Mouse (Mus musculus): ENCODE measurements around the gene Wdfy3.

The Wdfy3 gene

GRCm38 (mm10) chr5:102055130-102055641 is 14.5 kb downstream of the Wdfy3 start:
- peak; percentile 57 for DNase-seq (ENCODE audit: inconsistent ontology term)

- DNase-seq (ENCODE audit: inconsistent ontology term) = peak; percentile 45
These were observed 15.1 kb downstream of the Wdfy3 start for GRCm38 (mm10) chr5:102054511-102055093.

GRCm38 (mm10) chr5:102052906-102053305 is 16.8 kb downstream of the Wdfy3 start:
- DNase-seq (ENCODE audit: inconsistent ontology term) = no peak

- DNase-seq (ENCODE audit: inconsistent ontology term) = no peak
These were observed 17.3 kb downstream of the Wdfy3 start for GRCm38 (mm10) chr5:102052465-102052864.

GRCm38 (mm10) chr5:102050677-102051076 is 19.0 kb downstream of the Wdfy3 start:
- DNase-seq (ENCODE audit: inconsistent ontology term) = no peak

- no peak for DNase-seq (ENCODE audit: inconsistent ontology term)
These were observed 21.3 kb downstream of the Wdfy3 start for GRCm38 (mm10) chr5:102048416-102048815.

GRCm38 (mm10) chr5:102046617-102047116 is 23.1 kb downstream of the Wdfy3 start:
- no peak for DNase-seq (ENCODE audit: inconsistent ontology term)

GRCm38 (mm10) chr5:102045636-102046616 is 23.8 kb downstream of the Wdfy3 start:
- no peak for DNase-seq (ENCODE audit: inconsistent ontology term)

- no peak for DNase-seq (ENCODE audit: inconsistent ontology term)
These were observed 24.5 kb downstream of the Wdfy3 start for GRCm38 (mm10) chr5:102045177-102045576.

- no peak for DNase-seq (ENCODE audit: inconsistent ontology term)
These were observed 36.4 kb downstream of the Wdfy3 start for GRCm38 (mm10) chr5:102033281-102033680.

- no peak for DNase-seq (ENCODE audit: inconsistent ontology term)
These were observed 37.0 kb downstream of the Wdfy3 start for GRCm38 (mm10) chr5:102032594-102033240.

GRCm38 (mm10) chr5:102032191-102032590 is 37.5 kb downstream of the Wdfy3 start:
- no peak for DNase-seq (ENCODE audit: inconsistent ontology term)

- no peak for DNase-seq (ENCODE audit: inconsistent ontology term)
These were observed 46.3 kb downstream of the Wdfy3 start for GRCm38 (mm10) chr5:102023376-102023775.

GRCm38 (mm10) chr5:102022018-102022898 is 47.5 kb downstream of the Wdfy3 start:
- DNase-seq (ENCODE audit: inconsistent ontology term) = no peak

GRCm38 (mm10) chr5:102014235-102014634 is 55.5 kb downstream of the Wdfy3 start:
- DNase-seq (ENCODE audit: inconsistent ontology term) = peak; percentile 66

- DNase-seq (ENCODE audit: inconsistent ontology term) = no peak
These were observed 55.9 kb downstream of the Wdfy3 start for GRCm38 (mm10) chr5:102013781-102014180.

GRCm38 (mm10) chr5:102010961-102011360 is 58.8 kb downstream of the Wdfy3 start:
- no peak for DNase-seq (ENCODE audit: inconsistent ontology term)

GRCm38 (mm10) chr5:102009606-102010005 is 60.1 kb downstream of the Wdfy3 start:
- no peak for DNase-seq (ENCODE audit: inconsistent ontology term)

GRCm38 (mm10) chr5:102008712-102009111 is 61.0 kb downstream of the Wdfy3 start:
- no peak for DNase-seq (ENCODE audit: inconsistent ontology term)

- no peak for DNase-seq (ENCODE audit: inconsistent ontology term)
These were observed 63.3 kb downstream of the Wdfy3 start for GRCm38 (mm10) chr5:102006218-102006941.
